Comparison of ENCODE assay signal across 27 mouse cellular contexts in genomic region chr9:58255105-58255504, GRCm38 (mm10). TPM values are rescaled to one million over a fixed set of nuclear protein-coding genes. Genes with fewer than 3 reads are reported as not detected.
DNase-seq lines count a peak whose midpoint lies in the region; ATAC-seq and TF ChIP-seq lines count a peak whose summit lies in the region.
"Had no signal": no experiment of that assay in that cellular context is flagged by ENCODE, and none has a peak within 500 bp of the region (broad histone marks: within the 10 kb centered on the region; RNA-seq: fewer than 3 reads in every experiment).

No protein-coding gene starts in this region.

- TF ChIP-seq RAD21 in CH12.LX (IDR thresholded peaks at IDR 0.05; ENCODE audit: low read depth, low read length), result no peak

- H3K27ac ChIP-seq in midbrain, embryonic 12.5 days (replicated peaks), result no peak overlapping the region
- H3K27ac ChIP-seq in midbrain, embryonic 10.5 days (replicated peaks), result no peak overlapping the region
- peak overlapping the region; percentile 98 for H3K27ac ChIP-seq in CH12.LX (ENCODE audit: insufficient read depth, low read depth)
- no peak overlapping the region for H3K27ac ChIP-seq in kidney, embryonic 15.5 days
- H3K27ac ChIP-seq: forebrain, embryonic 12.5 days; hindbrain, embryonic 14.5 days; left cerebral cortex, adult 2 months; limb, embryonic 15.5 days; midbrain, embryonic 13.5 days; neural tube, embryonic 12.5 days had no signal

- dilution Hi-C loops in CH12.LX (cut with MboI; ENCODE audit: extremely low pct_ligation_motif_present, extremely low pct_unique_long_range_greater_than_20kb, low sequenced_read_pairs), result no loop called here

- H3K9ac ChIP-seq in midbrain, embryonic 12.5 days (replicated peaks), result 0 out of 2 replicates have a peak overlapping the region, but pooled peaks have one; percentile 37
- peak overlapping the region; percentile 63 for H3K9ac ChIP-seq in CH12.LX (ENCODE audit: insufficient read depth, low read depth)
- no peak overlapping the region for H3K9ac ChIP-seq in kidney, embryonic 15.5 days
- H3K9ac ChIP-seq: forebrain, embryonic 12.5 days; limb, embryonic 15.5 days; midbrain, embryonic 13.5 days; neural tube, embryonic 12.5 days had no signal

- H3K4me3 ChIP-seq in midbrain, embryonic 12.5 days, result no peak overlapping the region
- no peak overlapping the region for H3K4me3 ChIP-seq in midbrain, embryonic 10.5 days
- peak overlapping the region; percentile 39 to 82 (median 42) for H3K4me3 ChIP-seq in CH12.LX (replicated peaks in 1 of 3; ENCODE audit: low read depth in 2 of 3, low read length in 2 of 3, poor library complexity in 1 of 3)
- no peak overlapping the region for H3K4me3 ChIP-seq in kidney, embryonic 15.5 days (replicated peaks)
- H3K4me3 ChIP-seq: erythroblast, embryonic 14.5 days; forebrain, embryonic 12.5 days; left cerebral cortex, adult 2 months; limb, embryonic 15.5 days; midbrain, embryonic 13.5 days; neural tube, embryonic 12.5 days had no signal

- H3K36me3 ChIP-seq in midbrain, embryonic 12.5 days, result peaks cover 34% of the 10 kb centered on the region
- H3K36me3 ChIP-seq in midbrain, embryonic 10.5 days, result peaks cover 42% of the 10 kb centered on the region
- H3K36me3 ChIP-seq in CH12.LX (replicated peaks in 1 of 2; ENCODE audit: control insufficient read depth in 1 of 2, insufficient read depth in 1 of 2, low read length in 1 of 2), result peaks cover 5 to 21% of the 10 kb centered on the region in 2 experiments
- no peaks in the 10 kb centered on the region; the same call in none of the 2 replicates for H3K36me3 ChIP-seq in splenic B cell, adult 2 months (ENCODE audit: control insufficient read depth, insufficient read depth, low read length, poor library complexity, severe bottlenecking)
- peaks cover 38% of the 10 kb centered on the region for H3K36me3 ChIP-seq in kidney, embryonic 15.5 days

- ATAC-seq in midbrain, embryonic 12.5 days (ENCODE audit: low FRiP score, low read depth), result no peak
- no peak for ATAC-seq in kidney, embryonic 15.5 days (replicated peaks; ENCODE audit: low FRiP score)
- ATAC-seq: midbrain, embryonic 13.5 days had no signal

- no peak for TF ChIP-seq EP300 in CH12.LX (IDR thresholded peaks at IDR 0.05; ENCODE audit: low read length)

- H3K9me3 ChIP-seq in midbrain, embryonic 12.5 days, result no peaks in the 10 kb centered on the region
- no peaks in the 10 kb centered on the region for H3K9me3 ChIP-seq in midbrain, embryonic 10.5 days (replicated peaks)
- no peaks in the 10 kb centered on the region for H3K9me3 ChIP-seq in CH12.LX (replicated peaks; ENCODE audit: low read length)
- H3K9me3 ChIP-seq in kidney, embryonic 15.5 days (replicated peaks), result no peaks in the 10 kb centered on the region
- H3K9me3 ChIP-seq: forebrain, embryonic 12.5 days; limb, embryonic 15.5 days; midbrain, embryonic 13.5 days; neural tube, embryonic 12.5 days had no signal

- no peak for TF ChIP-seq POLR2A in CH12.LX (IDR thresholded peaks at IDR 0.05; ENCODE audit: low read depth, low read length)

- WGBS in midbrain, embryonic 12.5 days, result 55% methylated on average over 2 of the region's 2 CpGs
- 68% methylated on average over 2 of the region's 2 CpGs for WGBS in midbrain, embryonic 10.5 days
- 37% methylated on average over 2 of the region's 2 CpGs for WGBS in kidney, embryonic 15.5 days

- in situ Hi-C loops in CH12.LX (cut with MboI; ENCODE audit: low pct_ligation_motif_present, low pct_unique_long_range_greater_than_20kb, low sequenced_read_pairs), result loop anchor here (25.0 kb wide), 1 partner anchor 443 kb away; no protein-coding TSS in a partner anchor

- peaks cover 17% of the 10 kb centered on the region for H3K79me2 ChIP-seq in CH12.LX (replicated peaks; ENCODE audit: control insufficient read depth, extremely low read depth, insufficient read depth, poor library complexity, severe bottlenecking)

- H3K27me3 ChIP-seq in midbrain, embryonic 12.5 days, result no peaks in the 10 kb centered on the region
- H3K27me3 ChIP-seq in midbrain, embryonic 10.5 days (ENCODE audit: low read depth, poor library complexity, severe bottlenecking), result no peaks in the 10 kb centered on the region
- H3K27me3 ChIP-seq in CH12.LX (replicated peaks), result no peaks in the 10 kb centered on the region
- H3K27me3 ChIP-seq in splenic B cell, adult 2 months (ENCODE audit: control insufficient read depth, insufficient read depth, low read length, poor library complexity, severe bottlenecking), result no peaks in the 10 kb centered on the region
- no peaks in the 10 kb centered on the region for H3K27me3 ChIP-seq in kidney, embryonic 15.5 days
- H3K27me3 ChIP-seq: forebrain, embryonic 12.5 days; limb, embryonic 15.5 days; midbrain, embryonic 13.5 days; neural tube, embryonic 12.5 days had no signal

- H3K4me1 ChIP-seq in midbrain, embryonic 12.5 days, result peaks cover 15% of the 10 kb centered on the region
- peaks cover 23% of the 10 kb centered on the region for H3K4me1 ChIP-seq in midbrain, embryonic 10.5 days
- peaks cover 17 to 72% of the 10 kb centered on the region in 2 experiments for H3K4me1 ChIP-seq in CH12.LX (ENCODE audit: control insufficient read depth in 1 of 2, insufficient read depth in 2 of 2)
- peaks cover 18% of the 10 kb centered on the region for H3K4me1 ChIP-seq in kidney, embryonic 15.5 days

- TF ChIP-seq CTCF in CH12.LX (conservative IDR thresholded peaks at IDR 0.05 in 1 of 2, IDR thresholded peaks at IDR 0.05 in 1 of 2; ENCODE audit: low read depth in 2 of 2, low read length in 2 of 2), result no peak

- no peak overlapping the region for H3K4me2 ChIP-seq in midbrain, embryonic 12.5 days (replicated peaks)
- H3K4me2 ChIP-seq in CH12.LX (ENCODE audit: insufficient read depth, low read depth, poor library complexity, severe bottlenecking), result peak overlapping the region; percentile 95
- no peak overlapping the region for H3K4me2 ChIP-seq in kidney, embryonic 15.5 days
- H3K4me2 ChIP-seq: forebrain, embryonic 12.5 days; hindbrain, embryonic 14.5 days; limb, embryonic 15.5 days; midbrain, embryonic 13.5 days; neural tube, embryonic 12.5 days had no signal

- DNase-seq in midbrain, embryonic 10.5 days (ENCODE audit: low spot score), result no peak
- DNase-seq in CH12.LX (ENCODE audit: extremely low read depth) (no peak), ES-CJ7 (ENCODE audit: low read depth, low spot score) (peak; percentile 64)
- peak; percentile 51 for DNase-seq in splenic B cell, adult 2 months (ENCODE audit: low read depth, low spot score)
- no peak for DNase-seq in lung, postnatal 14 days
- DNase-seq: adrenal gland, postnatal 14 days; cerebellum, adult 9-10 months; heart, postnatal 36 days; kidney, adult 2 months; kidney, postnatal 10 days; left cerebral cortex, postnatal 4 days; lung, adult 18-20 months; lung, postnatal 10 days; retina, postnatal 1 day; right cerebral cortex, postnatal 25 days; thymus, adult 18-20 months had no signal

TF ChIP-seq in CH12.LX, 34 proteins besides CTCF, POLR2A, EP300 and RAD21:
- TF ChIP-seq TBP (conservative IDR thresholded peaks at IDR 0.05; ENCODE audit: low read depth, low read length), result 0 out of 2 replicates have a peak, but pooled peaks have one; percentile 15
- no peak for TF ChIP-seq ZKSCAN1 (IDR thresholded peaks at IDR 0.05; ENCODE audit: borderline replicate concordance, low read depth, low read length)
- TF ChIP-seq CHD2 (IDR thresholded peaks at IDR 0.05; ENCODE audit: low read length), result 0 out of 2 replicates have a peak, but pooled peaks have one; percentile 43
- no peak for TF ChIP-seq E2F4 (IDR thresholded peaks at IDR 0.05; ENCODE audit: insufficient replicate concordance, low read depth, low read length)
TF ChIP-seq in CH12.LX: peak in this region for 2.

RNA-seq across cellular contexts. Expression of gene Stoml1, which starts 2.1 kb away (rescaled TPM):
- polyA plus RNA-seq in midbrain, embryonic 12.5 days (2016; fragmentation: Nextera tagmentation; extraction: Ambion mirVana), result 64.1 and 65.2 TPM in 2 replicates
- polyA plus RNA-seq in midbrain, embryonic 10.5 days (2016; fragmentation: Nextera tagmentation; extraction: Ambion mirVana), result 32.2 and 39.9 TPM in 2 replicates
- total RNA-seq in CH12.LX (2012; rRNA removed), result 40.7 and 41.1 TPM in 2 replicates
- 35.3 and 35.4 TPM in 2 replicates for total RNA-seq in CH12.LX (2014; rRNA removed)
- 34.0 and 35.4 TPM in 2 replicates for polyA plus RNA-seq in CH12.LX (2012; ENCODE audit: insufficient read length, low read depth)
- 29.9 and 33.6 TPM in 2 replicates for polyA plus RNA-seq in kidney, embryonic 15.5 days (2015; fragmentation: Nextera tagmentation; extraction: Ambion mirVana)
- polyA plus RNA-seq: erythroblast, embryonic 14.5 days had no signal

RNA-seq across cellular contexts. Expression of gene Pml, which starts 5.5 kb away (rescaled TPM):
- 9.7 and 9.8 TPM in 2 replicates for polyA plus RNA-seq in midbrain, embryonic 12.5 days (2016; fragmentation: Nextera tagmentation; extraction: Ambion mirVana)
- polyA plus RNA-seq in midbrain, embryonic 10.5 days (2016; fragmentation: Nextera tagmentation; extraction: Ambion mirVana), result 13.4 and 14.1 TPM in 2 replicates
- total RNA-seq in CH12.LX (2012; rRNA removed) (21.2 and 26.6 TPM in 2 replicates), CH12.LX (2014; rRNA removed) (6.4 and 8.3 TPM in 2 replicates)
- polyA plus RNA-seq in CH12.LX (2012; ENCODE audit: insufficient read length, low read depth), result 54.1 and 56.9 TPM in 2 replicates
- polyA plus RNA-seq in kidney, embryonic 15.5 days (2015; fragmentation: Nextera tagmentation; extraction: Ambion mirVana), result 21.0 and 24.7 TPM in 2 replicates

RNA-seq across cellular contexts. Expression of gene Islr2, which starts 51.0 kb away (rescaled TPM):
- 27.0 and 27.8 TPM in 2 replicates for polyA plus RNA-seq in midbrain, embryonic 12.5 days (2016; fragmentation: Nextera tagmentation; extraction: Ambion mirVana)
- 5.2 and 8.1 TPM in 2 replicates for polyA plus RNA-seq in midbrain, embryonic 10.5 days (2016; fragmentation: Nextera tagmentation; extraction: Ambion mirVana)
- total RNA-seq in CH12.LX (2012; rRNA removed), result not detected in 2 replicates
- total RNA-seq in CH12.LX (2014; rRNA removed), result not detected in 2 replicates
- 0.35 TPM in 1 of 2 replicates, not detected in the other for polyA plus RNA-seq in CH12.LX (2012; ENCODE audit: insufficient read length, low read depth)
- 0.39 and 0.51 TPM in 2 replicates for polyA plus RNA-seq in kidney, embryonic 15.5 days (2015; fragmentation: Nextera tagmentation; extraction: Ambion mirVana)
- total RNA-seq: megakaryocyte progenitor cell, adult 5-6 weeks had no signal
- polyA plus RNA-seq: erythroblast, embryonic 14.5 days; heart, embryonic 14.5 days had no signal

RNA-seq across cellular contexts. Expression of gene Islr, which starts 51.0 kb away (rescaled TPM):
- 25.1 and 42.6 TPM in 2 replicates for polyA plus RNA-seq in midbrain, embryonic 12.5 days (2016; fragmentation: Nextera tagmentation; extraction: Ambion mirVana)
- polyA plus RNA-seq in midbrain, embryonic 10.5 days (2016; fragmentation: Nextera tagmentation; extraction: Ambion mirVana), result 7.4 and 15.4 TPM in 2 replicates
- not detected in 2 replicates for total RNA-seq in CH12.LX (2012; rRNA removed)
- not detected in 2 replicates for total RNA-seq in CH12.LX (2014; rRNA removed)
- polyA plus RNA-seq in CH12.LX (2012; ENCODE audit: insufficient read length, low read depth), result not detected in 2 replicates
- 78.7 and 94.7 TPM in 2 replicates for polyA plus RNA-seq in kidney, embryonic 15.5 days (2015; fragmentation: Nextera tagmentation; extraction: Ambion mirVana)
- total RNA-seq: megakaryocyte progenitor cell, adult 5-6 weeks had no signal
- polyA plus RNA-seq: erythroblast, embryonic 14.5 days had no signal

RNA-seq across cellular contexts. Expression of gene Loxl1, which starts 57.9 kb away (rescaled TPM):
- 13.4 and 20.1 TPM in 2 replicates for polyA plus RNA-seq in midbrain, embryonic 12.5 days (2016; fragmentation: Nextera tagmentation; extraction: Ambion mirVana)
- polyA plus RNA-seq in midbrain, embryonic 10.5 days (2016; fragmentation: Nextera tagmentation; extraction: Ambion mirVana), result 6.9 and 10.9 TPM in 2 replicates
- total RNA-seq in CH12.LX (2012; rRNA removed) (not detected in 2 replicates), CH12.LX (2014; rRNA removed) (not detected in 2 replicates)
- polyA plus RNA-seq in CH12.LX (2012; ENCODE audit: insufficient read length, low read depth), result not detected in 2 replicates
- polyA plus RNA-seq in kidney, embryonic 15.5 days (2015; fragmentation: Nextera tagmentation; extraction: Ambion mirVana), result 33.2 and 39.7 TPM in 2 replicates
- total RNA-seq: megakaryocyte progenitor cell, adult 5-6 weeks had no signal

Comparison
In these comparisons a context has a peak if more than half of its experiments do, and no peak if none do; other contexts are left out.
1. H3K4me3 ChIP-seq: peak in CH12.LX (3 of 3); none in midbrain, embryonic 12.5 days (single experiment), midbrain, embryonic 10.5 days (single experiment) and kidney, embryonic 15.5 days (single experiment).
2. DNase-seq: peak in ES-CJ7 (single experiment) and splenic B cell, adult 2 months (single experiment); none in midbrain, embryonic 10.5 days (single experiment), CH12.LX (single experiment) and lung, postnatal 14 days (single experiment).